Mouse (Mus musculus) frontal cortex, postnatal 14 days (tissue): Measurements from ENCODE around the gene Hist1h4i.
"Not testable (repeated sequence)": the region's sequence is repeated elsewhere in the genome, so short reads cannot be mapped to it uniquely, and the experiment has no call there.

Experiments used
- DNase-seq, 2 experiments: peaks; one replicate each; pipeline ENCODE4 v3.0.0; 2022; ENCODE audit warnings: low spot score in 2 of 2

Hist1h4i gene

GRCm38 (mm10) chr13:22041142-22041536 lies at the start of gene Hist1h4i:
Gene Hist1h4i, minus strand, starts transcription at chr13:22041362.
- peak; percentile 95 to 98 for DNase-seq

GRCm38 (mm10) chr13:22084140-22084539 lies 43.0 kb upstream of the Hist1h4i start, which contains the start of gene Vmn1r188:
Gene Vmn1r188, plus strand, starts transcription at chr13:22084440.
- not testable (repeated sequence) for DNase-seq

GRCm38 (mm10) chr13:22063468-22063867 lies 22.3 kb upstream of the Hist1h4i start:
- no peak for DNase-seq

- no peak for DNase-seq
Measured at GRCm38 (mm10) chr13:22061422-22061821, 20.3 kb upstream of the Hist1h4i start.

GRCm38 (mm10) chr13:22053754-22054153 lies 12.6 kb upstream of the Hist1h4i start:
- no peak for DNase-seq

GRCm38 (mm10) chr13:22051523-22051859 lies 10.3 kb upstream of the Hist1h4i start:
- DNase-seq, result no peak

GRCm38 (mm10) chr13:22050591-22051522 lies 9.7 kb upstream of the Hist1h4i start:
- peak; percentile 81 to 93 for DNase-seq

- no peak for DNase-seq
Measured at GRCm38 (mm10) chr13:22049737-22050440, 8.7 kb upstream of the Hist1h4i start.

- DNase-seq, result no peak
Measured at GRCm38 (mm10) chr13:22049041-22049440, 7.9 kb upstream of the Hist1h4i start.

- no peak for DNase-seq
Measured at GRCm38 (mm10) chr13:22045311-22045710, 4.1 kb upstream of the Hist1h4i start.

- no peak for DNase-seq
Measured at GRCm38 (mm10) chr13:22044432-22045155, 3.4 kb upstream of the Hist1h4i start.

- DNase-seq, result no peak
Measured at GRCm38 (mm10) chr13:22043503-22044431, 2.6 kb upstream of the Hist1h4i start.

- peak; percentile 86 to 87 for DNase-seq
Measured at GRCm38 (mm10) chr13:22042568-22043502, 1.7 kb upstream of the Hist1h4i start, which contains the start of the genes Hist1h2ag and Hist1h2bj. Gene Hist1h2ag, minus strand, starts transcription at chr13:22042944. Gene Hist1h2bj, plus strand, starts transcription at chr13:22043214.

GRCm38 (mm10) chr13:22041651-22042567 lies 747 bp upstream of the Hist1h4i start:
- DNase-seq, result no peak

- DNase-seq, result no peak
Measured at GRCm38 (mm10) chr13:22040464-22041141, 559 bp downstream of the Hist1h4i start.

- no peak for DNase-seq
Measured at GRCm38 (mm10) chr13:22039951-22040463, 1.2 kb downstream of the Hist1h4i start.

GRCm38 (mm10) chr13:22039364-22039763 lies 1.8 kb downstream of the Hist1h4i start:
- no peak for DNase-seq

- DNase-seq, result no peak
Measured at GRCm38 (mm10) chr13:22037415-22037814, 3.7 kb downstream of the Hist1h4i start.
